Mouse (Mus musculus) midbrain, embryonic 11.5 days (tissue): ENCODE results near the gene Foxo3. TPM values are rescaled to one million over a fixed set of nuclear protein-coding genes. Genes with fewer than 3 reads are reported as not detected.

ENCODE experiments used
- ATAC-seq: fragments of 200-750 bp; cut with Nextera tagmentation; 2 replicates; pipeline ENCODE4 v1.8.0; 2017; ENCODE audit warnings: moderate TSS enrichment, moderate library complexity; ENCODE audit not compliant: low FRiP score
- DNase-seq: peaks from one replicate; pipeline ENCODE4 v3.0.0; 2015; ENCODE audit warnings: low spot score; ENCODE audit errors: missing footprints
- H3K27ac ChIP-seq: fragments of 300-500 bp; sonication (generic); 2 replicates; pipeline ENCODE4 v1.5.1; 2014; ENCODE audit warnings: low read depth, low read length
- H3K27me3 ChIP-seq: fragments of 300-500 bp; sonication (generic); 2 replicates; pipeline ENCODE4 v1.6.1; 2014; ENCODE audit warnings: mild to moderate bottlenecking, low read length, moderate library complexity, mixed read lengths; ENCODE audit not compliant: control insufficient read depth, insufficient read depth
- H3K36me3 ChIP-seq: fragments of 300-500 bp; sonication (generic); 2 replicates; pipeline ENCODE4 v1.6.1; 2014; ENCODE audit warnings: mild to moderate bottlenecking, low read length, moderate library complexity, mixed read lengths; ENCODE audit not compliant: control insufficient read depth, insufficient read depth
- H3K4me1 ChIP-seq: fragments of 300-500 bp; sonication (generic); 2 replicates; pipeline ENCODE4 v1.6.1; 2014; ENCODE audit warnings: low read length; ENCODE audit not compliant: control insufficient read depth, insufficient read depth
- H3K4me2 ChIP-seq: fragments of 300-500 bp; sonication (generic); 2 replicates; pipeline ENCODE4 v1.6.1; 2014; ENCODE audit warnings: mild to moderate bottlenecking, moderate library complexity
- H3K4me3 ChIP-seq: fragments of 300-500 bp; sonication (generic); 2 replicates; pipeline ENCODE4 v1.5.1; 2014; ENCODE audit warnings: low read depth, low read length
- H3K9ac ChIP-seq: fragments of 300-500 bp; sonication (generic); 2 replicates; pipeline ENCODE4 v1.6.1; 2014; ENCODE audit warnings: low read length
- H3K9me3 ChIP-seq: fragments of 300-500 bp; sonication (generic); 2 replicates; pipeline ENCODE4 v1.6.1; 2016; ENCODE audit warnings: low read length; ENCODE audit not compliant: control insufficient read depth
- WGBS: fragments of 180-500 bp; shearing (Covaris S2); extraction: QIAGEN DNeasy Blood & Tissue Kit; methylation state at CpG from one replicate; pipeline ENCODE4 v1.1.7; 2014; 5-methylcytosine and 5-hydroxymethylcytosine counted together
- polyA plus RNA-seq: library from polyadenylated mRNA; unstranded; fragments of >200 nt; fragmentation: Nextera tagmentation; extraction: Ambion mirVana; gene quantifications from 2 replicates; pipeline ENCODE4 v1.2.1, GENCODE M21; 2014

Foxo3 gene
- polyA plus RNA-seq, 1 experiment from 2014 or later, result 4.0 TPM

- ATAC-seq, result no peak
These were observed 28.4 kb downstream of the Foxo3 start for GRCm38 (mm10) chr10:42248156-42248555.

GRCm38 (mm10) chr10:42247125-42247816 lies 29.3 kb downstream of the Foxo3 start:
- H3K27ac ChIP-seq, result no peak overlapping the region; the same call in 1 of the 2 replicates
- no peaks in the 10 kb centered on the region for H3K27me3 ChIP-seq
- WGBS, result 78% methylated on average over 11 of the region's 11 CpGs
- no peak overlapping the region for H3K9ac ChIP-seq
- DNase-seq (no peak), ATAC-seq (no peak)
- H3K4me2 ChIP-seq, result no peak overlapping the region
- no peaks in the 10 kb centered on the region for H3K9me3 ChIP-seq
- no peaks in the 10 kb centered on the region for H3K36me3 ChIP-seq
- H3K4me3 ChIP-seq, result no peak overlapping the region
- H3K4me1 ChIP-seq, result no peaks in the 10 kb centered on the region; the same call in none of the 2 replicates

More at GRCm38 (mm10) chr10:42248156-42248555, 28.4 kb downstream of the Foxo3 start:
- Histone ChIP-seq H3K4me3 (no peak overlapping the region), H3K27ac (no peak overlapping the region), H3K4me2 (no peak overlapping the region), H3K9ac (no peak overlapping the region), H3K4me1 (no peaks in the 10 kb centered on the region; the same call in none of the 2 replicates), H3K9me3 (no peaks in the 10 kb centered on the region), H3K27me3 (no peaks in the 10 kb centered on the region), H3K36me3 (no peaks in the 10 kb centered on the region)
- DNase-seq, result no peak
- 65% methylated on average over 4 of the region's 4 CpGs for WGBS

GRCm38 (mm10) chr10:42246483-42246882 lies 30.1 kb downstream of the Foxo3 start:
- Histone ChIP-seq H3K4me2 (no peak overlapping the region), H3K9ac (no peak overlapping the region), H3K9me3 (no peaks in the 10 kb centered on the region), H3K36me3 (no peaks in the 10 kb centered on the region), H3K4me1 (no peaks in the 10 kb centered on the region; the same call in 1 of the 2 replicates), H3K27ac (no peak overlapping the region), H3K4me3 (no peak overlapping the region), H3K27me3 (no peaks in the 10 kb centered on the region)
- no peak for ATAC-seq
- DNase-seq, result no peak
- 84% methylated on average over 3 of the region's 3 CpGs for WGBS

GRCm38 (mm10) chr10:42245636-42246035 lies 30.9 kb downstream of the Foxo3 start:
- no peaks in the 10 kb centered on the region; the same call in 1 of the 2 replicates for H3K4me1 ChIP-seq
- 87% methylated on average over 3 of the region's 3 CpGs for WGBS

DNA sequence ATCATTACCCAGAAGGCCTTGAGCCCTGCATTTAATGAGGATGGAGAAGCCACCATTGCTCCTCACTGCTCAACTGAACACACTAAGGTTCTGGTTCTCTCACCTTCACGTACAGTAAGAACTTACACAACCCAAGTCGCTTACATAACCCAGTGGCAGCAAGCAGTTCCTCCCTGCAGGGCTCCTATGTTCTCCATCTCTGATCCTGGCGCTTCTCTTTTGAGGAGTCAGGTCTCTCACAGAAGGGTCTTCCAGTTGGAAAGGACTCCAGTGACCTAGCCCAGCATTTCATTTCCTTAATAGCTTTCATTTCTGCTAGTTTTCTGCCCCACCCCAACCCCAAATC lies 31.3 kb downstream of the Foxo3 start:
- no peaks in the 10 kb centered on the region for H3K27me3 ChIP-seq
- no peak overlapping the region for H3K4me3 ChIP-seq
- no peak overlapping the region for H3K27ac ChIP-seq
- no peak for ATAC-seq
- no peak overlapping the region for H3K4me2 ChIP-seq
- H3K9me3 ChIP-seq, result no peaks in the 10 kb centered on the region
- DNase-seq, result no peak
- H3K36me3 ChIP-seq, result no peaks in the 10 kb centered on the region
- no peak overlapping the region for H3K9ac ChIP-seq
- WGBS, result 89% methylated on average over 3 of the region's 3 CpGs
- no peaks in the 10 kb centered on the region; the same call in 1 of the 2 replicates for H3K4me1 ChIP-seq

More at GRCm38 (mm10) chr10:42245636-42246035, 30.9 kb downstream of the Foxo3 start:
- ATAC-seq (no peak), DNase-seq (no peak)
- no peak overlapping the region for H3K27ac ChIP-seq
- no peaks in the 10 kb centered on the region for H3K9me3 ChIP-seq
- H3K9ac ChIP-seq, result no peak overlapping the region
- H3K4me2 ChIP-seq, result no peak overlapping the region
- H3K4me3 ChIP-seq, result no peak overlapping the region
- H3K27me3 ChIP-seq, result no peaks in the 10 kb centered on the region
- H3K36me3 ChIP-seq, result no peaks in the 10 kb centered on the region

GRCm38 (mm10) chr10:42244420-42245255 lies 31.9 kb downstream of the Foxo3 start:
- ATAC-seq (no peak), DNase-seq (no peak)
- H3K36me3 ChIP-seq, result no peaks in the 10 kb centered on the region
- no peak overlapping the region for H3K9ac ChIP-seq
- H3K4me1 ChIP-seq, result no peaks in the 10 kb centered on the region; the same call in 1 of the 2 replicates
- no peaks in the 10 kb centered on the region for H3K27me3 ChIP-seq
- H3K4me3 ChIP-seq, result no peak overlapping the region
- no peak overlapping the region for H3K27ac ChIP-seq
- WGBS, result 83% methylated on average over 8 of the region's 8 CpGs
- no peak overlapping the region for H3K4me2 ChIP-seq
- H3K9me3 ChIP-seq, result no peaks in the 10 kb centered on the region

DNA sequence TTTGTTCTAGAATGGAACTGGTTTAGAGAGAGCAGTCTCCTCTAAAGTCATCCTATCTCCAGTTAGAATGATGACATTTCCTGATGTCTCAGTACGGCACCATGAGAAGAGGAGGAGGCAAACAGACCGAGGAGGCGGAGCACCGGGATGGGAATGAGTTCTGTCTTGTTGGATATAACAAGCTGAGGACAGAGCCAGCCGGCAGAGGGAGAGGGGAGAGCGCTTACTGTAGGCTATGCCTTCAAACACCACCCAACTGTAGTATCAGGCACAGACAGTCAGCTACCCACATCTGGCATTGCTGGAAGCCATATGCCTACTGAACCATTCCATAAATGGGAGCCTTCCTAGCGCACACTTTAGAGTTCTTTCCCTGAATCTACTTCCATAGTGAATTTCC lies 32.6 kb downstream of the Foxo3 start:
- no peak for DNase-seq
- WGBS, result 96% methylated on average over 7 of the region's 7 CpGs
- H3K9ac ChIP-seq, result no peak overlapping the region

GRCm38 (mm10) chr10:42242484-42242883 lies 34.1 kb downstream of the Foxo3 start:
- H3K4me3 ChIP-seq, result no peak overlapping the region
- no peak overlapping the region for H3K9ac ChIP-seq
- H3K36me3 ChIP-seq, result no peaks in the 10 kb centered on the region
- WGBS, result 93% methylated on average over 6 of the region's 6 CpGs
- no peaks in the 10 kb centered on the region for H3K9me3 ChIP-seq
- ATAC-seq (no peak), DNase-seq (no peak)
- no peaks in the 10 kb centered on the region for H3K4me1 ChIP-seq
- no peaks in the 10 kb centered on the region for H3K27me3 ChIP-seq
- H3K4me2 ChIP-seq, result no peak overlapping the region
- no peak overlapping the region for H3K27ac ChIP-seq

More for the DNA sequence above, 32.6 kb downstream of the Foxo3 start:
- H3K4me3 ChIP-seq, result no peak overlapping the region
- H3K27me3 ChIP-seq, result no peaks in the 10 kb centered on the region
- H3K27ac ChIP-seq, result no peak overlapping the region
- ATAC-seq, result no peak
- H3K4me2 ChIP-seq, result no peak overlapping the region
- no peaks in the 10 kb centered on the region for H3K36me3 ChIP-seq
- H3K4me1 ChIP-seq, result no peaks in the 10 kb centered on the region; the same call in 1 of the 2 replicates
- no peaks in the 10 kb centered on the region for H3K9me3 ChIP-seq

DNA sequence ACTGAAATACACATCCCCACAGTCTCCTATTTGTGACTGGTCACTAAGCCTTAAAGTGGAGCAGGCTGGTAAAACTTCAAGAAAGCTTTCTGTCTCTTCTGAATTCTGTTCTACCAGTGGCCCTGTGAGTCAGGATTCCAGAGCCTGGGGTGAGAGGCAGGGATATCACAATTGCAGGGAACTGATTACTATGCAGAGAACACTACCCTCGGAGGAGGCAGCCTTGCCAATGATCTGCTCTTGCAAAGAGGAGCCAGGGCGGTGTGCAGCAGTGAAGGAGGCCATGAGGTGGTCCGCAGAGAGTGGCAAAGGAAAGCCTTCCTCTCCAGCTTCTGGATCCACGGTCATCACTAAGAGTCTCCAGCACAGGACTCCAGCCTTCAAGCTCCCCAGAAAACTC lies 34.8 kb downstream of the Foxo3 start:
- no peak overlapping the region for H3K9ac ChIP-seq
- WGBS, result 66% methylated on average over 4 of the region's 4 CpGs
- no peak overlapping the region for H3K4me3 ChIP-seq
- no peak overlapping the region for H3K4me2 ChIP-seq
- no peaks in the 10 kb centered on the region for H3K27me3 ChIP-seq
- ATAC-seq (no peak), DNase-seq (no peak)
- no peaks in the 10 kb centered on the region for H3K9me3 ChIP-seq
- no peaks in the 10 kb centered on the region for H3K36me3 ChIP-seq
- no peaks in the 10 kb centered on the region for H3K4me1 ChIP-seq
- no peak overlapping the region for H3K27ac ChIP-seq
